Mouse (Mus musculus): ENCODE measurements at regions not wholly inside any gene's neighbourhood (a gene's known extent, or its start where the extent isn't known, plus 50 kb on each side); places are given as distances from the start of the nearest gene placed in this dataset.

GRCm38 (mm10) chr6:109533526-109533925 lies 705.1 kb downstream of the Edem1 start:
- no peak for DNase-seq (ENCODE audit: inconsistent ontology term)

GRCm38 (mm10) chr6:109542980-109543976 lies 714.8 kb downstream of the Edem1 start:
- peak; percentile 76 for DNase-seq (ENCODE audit: inconsistent ontology term)

- DNase-seq (ENCODE audit: inconsistent ontology term) = no peak
Measured at GRCm38 (mm10) chr6:109552316-109552715, 723.9 kb downstream of the Edem1 start.

Data from Muller cell, postnatal 12 days (primary cell).